Mouse (Mus musculus) lung, postnatal 0 days (tissue): ENCODE results near the gene Yif1b. TPM values are rescaled to one million over a fixed set of nuclear protein-coding genes. Genes with fewer than 3 reads are reported as not detected.

Experiments
- ATAC-seq: fragments of 200-750 bp; cut with Nextera tagmentation; 2 replicates; pipeline ENCODE4 v1.8.0; 2017; ENCODE audit warnings: moderate library complexity
- DNase-seq: peaks from one replicate; pipeline ENCODE4 v3.0.0-alpha.2; 2016; ENCODE audit warnings: low spot score
- H3K27ac ChIP-seq: fragments of 300-500 bp; sonication (generic); 2 replicates; pipeline ENCODE4 v1.5.1; 2014; ENCODE audit warnings: antibody characterized with exemption, mild to moderate bottlenecking, low read length, mixed read lengths
- H3K27me3 ChIP-seq: fragments of 300-500 bp; sonication (generic); replicated peaks from 2 replicates; pipeline ENCODE4 v1.6.1; 2014; ENCODE audit warnings: low read length, mixed read lengths; ENCODE audit not compliant: insufficient read depth
- H3K36me3 ChIP-seq: fragments of 300-500 bp; sonication (generic); 2 replicates; pipeline ENCODE4 v1.6.1; 2014; ENCODE audit warnings: low read length, mixed read lengths; ENCODE audit not compliant: insufficient read depth
- H3K4me1 ChIP-seq: fragments of 300-500 bp; sonication (generic); 2 replicates; pipeline ENCODE4 v1.6.1; 2014; ENCODE audit warnings: antibody characterized with exemption, low read depth, low read length, mixed read lengths; ENCODE audit not compliant: insufficient read depth
- H3K4me2 ChIP-seq: fragments of 300-500 bp; sonication (generic); replicated peaks from 2 replicates; pipeline ENCODE4 v1.6.1; 2014; ENCODE audit warnings: low read depth, mild to moderate bottlenecking, low read length, moderate library complexity, mixed read lengths
- H3K4me3 ChIP-seq: fragments of 300-500 bp; sonication (generic); 2 replicates; pipeline ENCODE4 v1.5.1; 2014; ENCODE audit warnings: low read depth, low read length
- H3K9ac ChIP-seq: fragments of 300-500 bp; sonication (generic); replicated peaks from 2 replicates; pipeline ENCODE4 v1.6.1; 2014; ENCODE audit warnings: low read depth, mild to moderate bottlenecking
- H3K9me3 ChIP-seq: fragments of 300-500 bp; sonication (generic); 2 replicates; pipeline ENCODE4 v1.6.1; 2016; ENCODE audit warnings: low read length, mixed read lengths
- CTCF ChIP-seq: IDR thresholded peaks from 2 replicates; pipeline ENCODE4 v1.5.1; 2016; ENCODE audit warnings: antibody characterized with exemption, mild to moderate bottlenecking
- EP300 ChIP-seq: IDR thresholded peaks from 2 replicates; pipeline ENCODE4 v1.6.1; 2016; ENCODE audit warnings: antibody characterized with exemption, mild to moderate bottlenecking, control low read depth
- WGBS: fragments of 180-500 bp; shearing (Covaris S2); extraction: QIAGEN DNeasy Blood & Tissue Kit; methylation state at CpG from one replicate; pipeline ENCODE4 v1.1.7; 2014; 5-methylcytosine and 5-hydroxymethylcytosine counted together
- polyA plus RNA-seq: library from polyadenylated mRNA; unstranded; fragments of >200 nt; fragmentation: Nextera tagmentation; extraction: Ambion mirVana; gene quantifications from 2 replicates; pipeline ENCODE4 v1.2.1, GENCODE M21; 2015

Yif1b gene
- polyA plus RNA-seq, 1 experiment from 2014 or later = 96.2 TPM

- Histone ChIP-seq H3K9me3 (no peaks in the 10 kb centered on the region), H3K4me1 (peaks cover 8% of the 10 kb centered on the region), H3K27me3 (no peaks in the 10 kb centered on the region), H3K4me2 (no peak overlapping the region), H3K36me3 (no peaks in the 10 kb centered on the region; the same call in 1 of the 2 replicates), H3K27ac (no peak overlapping the region), H3K4me3 (no peak overlapping the region), H3K9ac (no peak overlapping the region)
- DNase-seq (peak; percentile 54), ATAC-seq (no peak)
- TF ChIP-seq CTCF (peak; percentile 81), EP300 (no peak)
- WGBS = 84% methylated on average over 7 of the region's 7 CpGs
These were observed 6.7 kb downstream of the Yif1b start for GRCm38 (mm10) chr7:29244732-29245416.

DNA sequence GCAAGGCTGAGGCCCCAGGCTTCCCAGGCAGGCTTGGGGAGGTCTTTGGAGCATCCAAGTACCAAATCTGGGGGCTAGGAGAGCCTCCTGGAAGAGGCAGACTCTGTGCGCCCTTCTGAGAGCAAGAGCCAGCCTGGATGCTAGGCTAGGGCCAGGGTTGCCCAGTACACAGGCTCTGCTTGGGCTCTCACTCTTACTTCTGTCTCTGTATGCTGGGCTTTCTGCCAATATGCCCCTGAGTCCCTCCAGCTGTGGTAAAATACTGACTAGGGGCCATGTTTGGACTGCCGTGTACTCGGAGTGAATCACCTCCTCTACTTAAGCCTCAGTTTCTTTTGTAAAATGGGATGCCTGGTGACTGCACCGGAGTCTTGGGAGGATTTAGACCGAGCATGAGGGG lies 7.9 kb downstream of the Yif1b start:
- H3K36me3 ChIP-seq = no peaks in the 10 kb centered on the region; the same call in 1 of the 2 replicates
- no peaks in the 10 kb centered on the region for H3K27me3 ChIP-seq
- no peak overlapping the region for H3K4me2 ChIP-seq
- no peak for TF ChIP-seq EP300
- TF ChIP-seq CTCF = no peak
- no peak for ATAC-seq
- H3K9me3 ChIP-seq = no peaks in the 10 kb centered on the region
- no peak overlapping the region for H3K27ac ChIP-seq
- no peak overlapping the region for H3K9ac ChIP-seq
- peaks cover 8% of the 10 kb centered on the region for H3K4me1 ChIP-seq
- 63% methylated on average over 5 of the region's 5 CpGs for WGBS
- DNase-seq = peak; percentile 62
- no peak overlapping the region for H3K4me3 ChIP-seq

DNA sequence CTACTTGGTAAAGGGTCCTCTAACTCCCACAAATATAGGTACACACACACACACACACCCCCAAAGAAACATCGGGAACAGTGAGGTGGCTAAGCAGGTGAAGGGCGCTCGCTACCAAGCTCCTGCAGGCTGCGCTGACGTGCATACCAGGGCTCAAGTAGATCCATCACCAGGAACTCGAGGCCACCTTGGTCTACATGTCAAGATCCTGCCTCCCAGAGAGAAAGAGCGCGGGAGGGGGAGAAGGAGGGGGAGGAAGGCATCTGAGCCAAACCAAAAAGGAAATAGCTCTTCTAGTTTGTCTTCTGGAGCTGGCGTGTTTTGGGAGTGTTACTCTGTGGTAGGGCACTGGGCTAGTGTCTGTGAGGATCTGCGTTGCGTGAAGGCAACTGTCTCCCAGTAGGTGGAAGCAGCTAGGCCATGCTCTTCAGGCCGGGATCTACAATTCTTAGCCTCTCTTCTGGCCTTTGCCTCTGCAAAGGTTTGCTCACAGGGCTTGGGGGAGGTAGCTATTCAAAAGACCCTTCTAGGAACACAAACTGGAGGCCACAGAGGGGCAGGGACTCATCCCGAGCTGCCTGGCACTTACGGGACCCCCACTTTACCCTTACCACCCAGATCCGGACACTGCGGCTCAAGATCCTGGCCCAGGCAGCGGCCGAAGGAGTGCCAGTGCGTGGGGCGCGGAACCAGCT lies 8.6 kb downstream of the Yif1b start:
- Histone ChIP-seq H3K27me3 (no peaks in the 10 kb centered on the region), H3K36me3 (no peaks in the 10 kb centered on the region; the same call in 1 of the 2 replicates), H3K4me1 (peaks cover 8% of the 10 kb centered on the region), H3K9me3 (no peaks in the 10 kb centered on the region), H3K27ac (0 out of 2 replicates have a peak overlapping the region, but pooled peaks have one; percentile 21), H3K9ac (no peak overlapping the region), H3K4me3 (peak overlapping the region; percentile 41; the same call in 1 of the 2 replicates), H3K4me2 (peak overlapping the region; percentile 71)
- DNase-seq = no peak
- ATAC-seq = no peak
- no peak; the same call in 1 of the 2 replicates for TF ChIP-seq CTCF
- no peak for TF ChIP-seq EP300
- WGBS = 68% methylated on average over 21 of the region's 21 CpGs

DNA sequence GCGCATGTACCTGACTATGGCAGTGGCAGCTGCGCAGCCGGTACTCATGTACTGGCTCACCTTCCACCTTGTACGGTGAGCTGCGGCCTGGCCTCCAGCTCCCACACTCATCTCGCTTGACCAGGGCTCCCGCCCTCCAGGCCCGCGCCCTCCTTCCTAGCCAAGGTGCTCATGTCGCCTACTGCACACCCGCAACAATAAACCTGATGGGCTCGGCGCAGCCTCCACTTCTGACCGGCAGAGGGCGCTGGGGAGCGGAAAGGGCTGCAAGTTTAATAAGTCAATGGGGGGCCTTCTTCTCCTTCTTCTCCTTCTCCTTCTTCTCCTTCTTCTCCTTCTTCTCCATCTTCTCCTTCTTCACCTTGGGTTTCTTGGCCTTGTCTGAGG lies 9.2 kb downstream of the Yif1b start:
- peak overlapping the region; percentile 41 for H3K4me3 ChIP-seq
- 28% methylated on average over 16 of the region's 16 CpGs for WGBS
- H3K4me2 ChIP-seq = peak overlapping the region; percentile 71
- peaks cover 8% of the 10 kb centered on the region for H3K4me1 ChIP-seq
- H3K27ac ChIP-seq = peak overlapping the region; percentile 95; the same call in 1 of the 2 replicates
- ATAC-seq (peak; percentile 33), DNase-seq (peak; percentile 83)
- H3K9ac ChIP-seq = peak overlapping the region; percentile 46
- no peaks in the 10 kb centered on the region for H3K27me3 ChIP-seq
- TF ChIP-seq CTCF = peak; percentile 96
- TF ChIP-seq EP300 = no peak
- no peaks in the 10 kb centered on the region; the same call in 1 of the 2 replicates for H3K36me3 ChIP-seq
- H3K9me3 ChIP-seq = no peaks in the 10 kb centered on the region

DNA sequence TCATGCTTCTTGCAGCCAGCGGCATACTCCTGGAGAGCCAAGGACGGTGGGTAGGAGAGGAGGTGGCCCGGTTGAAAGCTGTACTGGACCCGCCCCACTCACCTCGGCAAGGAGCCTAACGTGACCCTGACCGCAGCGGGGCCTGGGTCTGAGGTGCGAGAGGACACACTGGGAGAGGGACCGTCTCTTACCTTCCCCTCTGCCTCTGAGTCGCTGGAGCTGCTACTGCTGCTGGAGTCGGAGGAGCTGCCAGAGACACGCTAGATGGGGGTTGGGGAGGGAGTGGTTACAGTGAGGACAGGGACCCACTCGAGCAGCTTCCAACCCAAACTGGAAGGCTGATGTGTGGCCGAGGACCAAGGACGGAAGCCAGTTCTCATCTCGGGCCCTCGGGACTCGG lies 9.6 kb downstream of the Yif1b start:
- no peaks in the 10 kb centered on the region for H3K9me3 ChIP-seq
- peaks cover 8% of the 10 kb centered on the region for H3K4me1 ChIP-seq
- no peaks in the 10 kb centered on the region; the same call in 1 of the 2 replicates for H3K36me3 ChIP-seq
- TF ChIP-seq EP300 (no peak), CTCF (no peak)
- DNase-seq (no peak), ATAC-seq (peak; percentile 16)
- H3K27me3 ChIP-seq = no peaks in the 10 kb centered on the region
- peak overlapping the region; percentile 41 for H3K4me3 ChIP-seq
- H3K4me2 ChIP-seq = peak overlapping the region; percentile 71
- 20% methylated on average over 19 of the region's 19 CpGs for WGBS
- peak overlapping the region; percentile 95 for H3K27ac ChIP-seq
- H3K9ac ChIP-seq = peak overlapping the region; percentile 46

DNA sequence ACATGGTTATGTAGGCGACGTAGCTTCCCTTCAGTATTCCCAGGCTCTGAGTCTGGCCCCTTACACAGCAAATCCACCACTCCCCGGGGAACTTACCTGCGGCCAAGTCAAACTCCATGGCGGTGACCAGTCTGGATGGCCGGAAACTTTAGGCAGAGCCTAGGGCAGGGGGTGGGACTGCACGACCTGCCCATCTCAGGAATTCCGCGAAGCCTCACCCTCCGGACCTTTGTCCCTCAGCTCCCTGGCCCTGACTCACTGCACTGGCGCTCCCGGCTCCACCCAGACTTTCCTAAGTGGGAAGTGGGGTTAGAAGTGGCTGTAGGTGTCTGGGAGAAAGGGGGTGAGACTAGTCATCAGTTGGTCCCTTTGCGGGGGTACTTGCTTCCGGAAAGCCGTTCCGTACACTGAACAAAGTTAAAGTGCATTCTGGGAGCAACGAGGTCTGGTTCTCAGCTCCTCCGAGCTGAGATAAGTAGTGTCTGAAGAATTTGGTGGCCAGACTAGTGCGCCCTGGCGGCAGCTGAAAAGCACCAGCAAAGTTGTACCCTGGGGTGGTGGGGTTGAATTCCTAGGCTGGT lies 10.2 kb downstream of the Yif1b start, which contains the start of gene 2200002D01Rik:
TSS of gene 2200002D01Rik (minus strand) at position 206 of the 581 bp plus-strand sequence.
- no peaks in the 10 kb centered on the region for H3K9me3 ChIP-seq
- H3K9ac ChIP-seq = peak within 1 kb of the TSS; percentile 46
- peaks cover 8% of the 10 kb centered on the region for H3K4me1 ChIP-seq
- 26% methylated on average over 20 of the region's 20 CpGs for WGBS
- DNase-seq (peak; percentile 87), ATAC-seq (peak; percentile 91)
- H3K27ac ChIP-seq = peak within 1 kb of the TSS; percentile 95
- H3K36me3 ChIP-seq = no peaks in the 10 kb centered on the region; the same call in 1 of the 2 replicates
- no peaks in the 10 kb centered on the region for H3K27me3 ChIP-seq
- peak within 1 kb of the TSS; percentile 71 for H3K4me2 ChIP-seq
- TF ChIP-seq EP300 (peak; percentile 82), CTCF (peak; percentile 53)
- H3K4me3 ChIP-seq = peak within 1 kb of the TSS; percentile 41
